Mouse (Mus musculus) cerebellum, postnatal 14 days (tissue): ENCODE data around the gene Pi4k2a.

Experiments used
- DNase-seq, 2 experiments: peaks; one replicate each; pipeline ENCODE4 v3.0.0; 2021; ENCODE audit warnings: mixed read lengths in 2 of 2

Gene Pi4k2a

DNA sequence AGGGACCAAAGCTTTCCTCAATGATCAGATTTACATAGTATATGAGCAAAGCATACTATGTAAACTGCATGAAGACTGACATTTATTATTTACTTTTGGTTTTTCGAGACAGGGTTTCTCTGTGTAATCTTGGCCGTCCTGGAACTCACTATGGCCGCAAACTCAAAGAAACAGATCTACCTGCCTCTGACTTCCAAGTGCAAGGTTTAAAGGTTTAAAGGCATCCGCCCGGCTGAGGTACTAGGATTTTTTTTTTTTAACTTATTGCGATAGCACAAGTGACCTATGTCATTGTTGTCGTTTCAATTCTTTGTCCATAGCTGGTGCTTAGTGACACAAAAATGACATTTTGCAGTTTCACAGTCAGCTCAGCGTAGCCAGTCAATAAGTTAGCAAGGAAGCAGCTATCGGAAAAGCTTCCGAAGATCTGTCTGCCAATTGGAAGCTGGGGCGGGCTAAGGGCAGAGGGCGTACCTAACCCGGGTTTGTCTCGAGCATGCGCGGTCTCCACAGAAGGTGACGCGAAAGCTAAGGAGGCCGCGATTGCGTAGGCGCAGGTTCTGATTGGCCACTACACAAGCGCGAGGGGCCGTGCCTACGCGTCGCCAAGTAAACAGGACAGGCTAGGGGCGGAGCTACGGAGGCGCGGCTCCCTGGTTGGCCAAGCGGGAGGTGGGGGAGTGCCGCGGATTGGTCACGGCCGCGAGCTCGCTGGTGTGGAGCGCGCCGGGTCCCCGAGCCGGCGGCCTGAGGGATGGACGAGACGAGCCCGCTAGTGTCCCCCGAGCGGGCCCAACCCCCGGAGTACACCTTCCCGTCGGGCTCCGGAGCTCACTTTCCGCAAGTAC lies at the start of gene Pi4k2a:
Gene Pi4k2a, plus strand, starts transcription at position 723 of the 848 bp plus-strand sequence.
- peak; percentile 98 for DNase-seq

- no peak for DNase-seq
Measured at GRCm38 (mm10) chr19:42043988-42044387, 46.3 kb upstream of the Pi4k2a start.

- DNase-seq = peak; percentile 70 to 83
Measured at GRCm38 (mm10) chr19:42045269-42046102, 44.8 kb upstream of the Pi4k2a start, which contains the start of gene Hoga1. Gene Hoga1 (plus strand): TSS chr19:42045610.

DNA sequence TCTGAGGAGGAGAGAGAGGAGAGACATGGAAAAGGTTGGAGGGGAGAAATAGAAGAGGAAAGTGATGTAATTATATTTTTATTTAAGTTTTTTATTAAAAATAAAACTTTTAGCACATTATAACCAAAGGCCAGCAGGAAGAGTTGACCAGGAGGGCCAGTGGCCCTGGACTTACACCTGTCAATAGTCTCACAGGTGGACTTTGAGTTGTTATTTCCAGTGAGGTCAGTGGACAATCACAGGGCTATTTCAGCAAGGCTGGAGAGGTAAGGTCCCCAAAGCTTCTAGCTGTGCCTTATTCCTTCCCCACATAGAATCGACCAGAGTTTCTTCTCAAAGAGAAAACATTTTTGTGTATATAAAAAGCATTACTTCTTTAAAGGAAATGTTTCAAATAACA lies 40.0 kb upstream of the Pi4k2a start:
- no peak for DNase-seq

DNA sequence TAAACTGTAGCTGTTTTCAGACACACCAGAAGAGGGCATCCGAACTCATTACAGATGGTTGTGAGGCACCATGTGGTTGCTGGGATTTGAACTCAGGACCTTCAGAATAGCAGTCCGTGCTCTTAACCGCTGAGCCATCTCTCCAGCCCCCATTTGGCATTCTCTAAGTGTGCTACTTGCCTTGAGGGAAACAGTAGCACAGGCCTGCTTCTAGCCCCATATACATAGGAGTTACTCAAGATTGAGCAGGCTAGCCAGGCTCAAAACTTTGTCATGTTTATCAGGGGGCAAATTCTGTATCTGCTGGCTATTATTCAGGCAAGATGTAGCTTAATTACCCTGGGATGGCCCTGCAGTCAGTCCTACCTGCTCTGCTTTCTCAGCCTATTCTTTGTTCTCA lies 38.9 kb upstream of the Pi4k2a start:
- no peak for DNase-seq

- DNase-seq = no peak
Measured at GRCm38 (mm10) chr19:42051948-42052347, 38.3 kb upstream of the Pi4k2a start, which contains the start of gene 4933411K16Rik. Gene 4933411K16Rik (plus strand): TSS chr19:42052248.

DNA sequence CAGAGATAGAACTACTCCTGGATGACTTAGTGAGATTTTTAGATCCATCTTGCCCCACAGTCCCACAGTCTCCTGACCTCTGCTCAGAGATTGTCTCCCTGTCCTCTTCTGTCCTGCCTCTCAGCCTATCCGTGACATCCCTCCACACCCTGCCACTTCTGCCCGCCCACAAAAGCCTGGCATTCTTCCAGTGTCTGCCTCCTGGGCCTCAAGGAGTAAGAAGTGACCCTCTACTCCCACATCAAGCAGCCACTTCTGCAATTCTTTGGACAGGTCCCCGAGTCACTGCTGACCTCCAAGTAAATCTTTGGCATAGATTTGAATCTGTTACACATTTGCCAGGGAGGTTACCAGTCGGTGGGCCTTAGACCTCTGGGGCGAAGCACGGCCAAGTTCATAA lies 36.0 kb upstream of the Pi4k2a start:
- DNase-seq = no peak

- DNase-seq = no peak
Measured at GRCm38 (mm10) chr19:42055881-42056280, 34.4 kb upstream of the Pi4k2a start.

- no peak for DNase-seq
Measured at GRCm38 (mm10) chr19:42056719-42057409, 33.4 kb upstream of the Pi4k2a start.

DNA sequence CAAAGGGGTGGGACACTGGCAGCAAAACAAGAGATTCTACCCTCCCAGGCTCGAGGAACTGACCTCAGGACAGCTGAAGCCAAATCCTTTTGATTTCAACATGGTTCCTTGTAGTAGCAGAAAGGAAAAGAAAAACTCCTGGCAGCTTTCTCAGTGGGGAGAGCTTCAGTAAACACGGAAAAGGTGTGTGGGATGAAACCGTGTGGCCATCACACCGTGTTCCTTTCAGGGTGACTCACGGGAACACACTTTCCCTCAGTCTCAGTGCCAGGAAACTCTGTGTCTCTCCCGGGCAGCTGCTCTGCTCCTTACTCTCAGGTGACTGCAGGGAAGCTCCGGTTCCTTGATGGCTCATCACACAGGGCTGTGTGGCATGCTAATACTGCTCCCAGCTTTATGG lies 31.8 kb upstream of the Pi4k2a start:
- no peak for DNase-seq

DNA sequence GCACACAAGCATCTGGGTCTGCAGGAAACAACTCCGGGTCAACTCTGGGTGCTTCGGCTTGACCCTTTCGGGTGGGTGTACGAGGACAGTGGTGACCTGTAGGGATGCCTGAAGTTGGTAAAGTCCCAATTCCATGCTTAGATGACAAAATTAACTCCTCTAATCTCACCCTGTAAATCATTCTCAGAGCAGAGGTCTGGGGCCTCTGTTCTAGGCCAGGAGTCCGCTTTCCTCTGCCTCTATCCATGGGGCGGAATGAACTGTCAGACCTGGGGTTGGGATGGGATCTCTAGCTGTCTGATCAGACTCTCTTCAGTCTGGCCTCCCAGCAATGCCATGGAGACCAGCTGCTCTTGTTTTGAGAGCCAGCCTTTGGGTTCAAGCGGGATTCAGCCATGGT lies 28.8 kb upstream of the Pi4k2a start:
- DNase-seq = no peak

DNA sequence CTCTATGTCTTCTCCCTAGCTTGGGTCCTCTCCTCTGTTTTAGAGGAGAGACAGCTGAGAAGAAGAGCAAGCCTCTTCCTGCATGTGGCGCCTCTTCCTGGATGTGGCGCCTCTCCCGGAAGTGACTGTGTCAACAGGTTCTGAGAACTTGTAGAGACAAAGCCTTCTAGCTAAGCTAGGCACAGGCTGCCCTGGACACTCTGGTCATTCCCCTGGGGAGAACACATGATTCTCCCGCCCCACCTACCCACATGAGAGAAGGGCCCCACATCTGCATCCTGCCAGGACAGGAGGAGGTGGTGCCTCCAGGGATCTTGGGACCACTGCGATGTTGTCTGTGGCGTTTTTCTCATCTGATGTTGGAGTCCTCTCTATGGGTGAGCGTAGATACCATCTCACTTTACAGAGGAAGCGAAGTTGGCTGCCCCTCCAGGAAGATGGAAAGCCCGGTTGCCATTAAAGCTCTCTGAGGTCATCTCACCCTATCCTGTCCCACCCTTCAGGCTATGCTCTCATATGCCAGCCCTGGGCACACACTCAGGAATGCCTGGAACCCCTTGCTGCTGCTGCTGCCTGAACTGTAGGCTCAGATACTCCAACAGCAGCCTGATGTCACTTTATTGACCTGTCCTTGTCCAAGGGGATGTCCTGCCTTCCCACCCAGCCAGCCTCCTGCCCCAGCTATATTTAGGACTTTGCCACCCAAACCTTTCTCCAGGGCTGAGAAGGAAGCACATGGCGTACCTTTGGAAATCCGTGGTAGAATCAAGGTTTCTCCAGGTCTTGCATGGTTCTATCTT lies 21.6 kb upstream of the Pi4k2a start:
- DNase-seq = no peak

GRCm38 (mm10) chr19:42069241-42069525 lies 21.1 kb upstream of the Pi4k2a start:
- peak; percentile 54 to 59 for DNase-seq

- no peak for DNase-seq
Measured at GRCm38 (mm10) chr19:42071221-42071620, 19.0 kb upstream of the Pi4k2a start.

DNA sequence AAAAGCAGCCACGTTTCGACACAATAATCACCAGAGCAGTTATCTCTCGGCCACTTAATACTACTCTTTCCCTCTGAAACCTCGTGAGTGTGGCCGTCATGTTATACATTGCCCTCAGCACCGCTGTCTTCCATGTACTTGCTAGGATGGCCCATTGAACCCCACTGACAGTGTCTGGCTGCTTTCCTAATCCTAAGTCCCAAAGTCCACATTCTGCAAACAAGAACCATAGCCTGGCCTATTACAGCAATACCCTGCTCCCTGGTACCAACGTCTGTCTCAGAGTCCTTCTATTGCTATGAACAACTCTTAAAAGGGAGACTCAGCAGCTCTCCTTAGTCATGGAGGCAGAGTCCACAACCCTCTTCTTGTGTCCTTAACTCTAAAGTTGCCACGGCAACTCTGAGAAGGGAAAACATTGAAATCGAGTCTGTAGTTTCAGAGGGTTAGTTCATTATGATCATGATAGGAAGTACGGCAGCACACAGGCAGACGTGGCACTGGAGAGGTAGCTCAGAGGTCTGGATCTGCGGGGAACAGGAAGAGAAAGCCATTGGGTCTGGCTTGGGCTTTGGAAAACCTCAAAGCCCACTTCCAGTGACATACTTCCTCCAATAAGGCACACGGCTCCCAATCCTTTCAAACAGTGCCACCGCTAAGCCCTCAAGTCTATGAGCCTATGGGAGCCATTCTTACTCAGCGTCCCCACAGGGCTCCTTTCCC lies 18.2 kb upstream of the Pi4k2a start:
- DNase-seq = no peak

DNA sequence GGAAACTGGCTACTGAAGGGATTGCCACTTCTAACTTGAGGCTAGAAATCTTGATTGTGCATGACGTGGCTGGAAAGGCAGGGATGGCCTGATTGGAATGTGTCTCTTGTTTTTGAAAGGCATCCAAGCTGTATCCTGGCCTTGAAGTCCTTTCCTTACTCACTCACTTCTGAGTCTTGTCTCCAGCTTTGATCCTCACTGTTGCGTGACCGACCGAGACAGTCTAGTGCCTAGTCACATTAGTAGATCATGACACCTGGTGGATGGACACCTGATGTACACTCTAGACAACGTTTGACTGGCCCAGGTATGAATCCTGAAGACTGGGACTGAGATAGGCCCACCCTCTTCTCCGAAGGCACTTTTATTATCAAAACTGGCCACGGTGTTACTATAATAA lies 17.5 kb upstream of the Pi4k2a start:
- DNase-seq = peak; percentile 36 to 43

DNA sequence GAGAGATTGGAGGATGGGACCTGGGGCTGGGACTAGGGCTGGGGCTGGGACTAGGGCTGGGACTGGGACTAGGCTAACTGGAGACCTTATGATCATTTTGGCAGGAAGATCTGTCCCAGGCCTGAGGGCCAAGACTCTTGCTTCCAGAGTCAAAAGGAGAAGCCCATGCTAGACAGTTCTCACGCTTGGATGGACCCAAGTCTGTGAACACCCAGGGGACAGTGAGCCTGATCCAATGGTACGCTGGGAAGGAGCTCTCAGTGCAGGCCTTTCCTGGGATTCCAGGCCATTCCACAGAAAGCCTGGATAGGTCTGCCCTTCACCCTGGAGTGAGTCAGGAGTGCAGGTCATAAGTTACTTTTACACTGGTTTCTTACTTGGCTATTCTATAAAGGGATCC lies 15.2 kb upstream of the Pi4k2a start:
- no peak for DNase-seq

DNA sequence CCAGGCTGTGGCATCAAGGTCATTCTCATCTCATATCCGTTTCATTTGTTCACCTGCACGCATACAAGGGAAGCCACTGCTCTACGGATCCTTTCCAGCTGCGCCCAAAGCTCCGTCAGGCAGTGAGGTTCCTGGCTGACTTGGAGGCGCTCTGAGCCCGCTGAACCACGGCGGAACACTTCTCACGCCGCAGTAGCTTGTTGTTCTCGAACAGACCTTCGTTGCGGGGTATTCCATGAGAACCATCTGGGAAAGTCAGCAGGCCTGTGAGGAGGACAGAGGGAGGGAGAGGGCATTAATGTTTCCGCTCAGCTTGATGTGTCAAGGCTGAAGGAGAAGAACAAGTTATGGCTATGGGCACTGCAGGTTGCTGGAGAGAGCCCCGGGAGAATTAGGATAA lies 14.3 kb upstream of the Pi4k2a start:
- DNase-seq = no peak

GRCm38 (mm10) chr19:42078566-42078965 lies 11.7 kb upstream of the Pi4k2a start:
- no peak for DNase-seq

GRCm38 (mm10) chr19:42079006-42079405 lies 11.3 kb upstream of the Pi4k2a start:
- no peak for DNase-seq

GRCm38 (mm10) chr19:42079950-42080349 lies 10.3 kb upstream of the Pi4k2a start:
- DNase-seq = no peak

DNA sequence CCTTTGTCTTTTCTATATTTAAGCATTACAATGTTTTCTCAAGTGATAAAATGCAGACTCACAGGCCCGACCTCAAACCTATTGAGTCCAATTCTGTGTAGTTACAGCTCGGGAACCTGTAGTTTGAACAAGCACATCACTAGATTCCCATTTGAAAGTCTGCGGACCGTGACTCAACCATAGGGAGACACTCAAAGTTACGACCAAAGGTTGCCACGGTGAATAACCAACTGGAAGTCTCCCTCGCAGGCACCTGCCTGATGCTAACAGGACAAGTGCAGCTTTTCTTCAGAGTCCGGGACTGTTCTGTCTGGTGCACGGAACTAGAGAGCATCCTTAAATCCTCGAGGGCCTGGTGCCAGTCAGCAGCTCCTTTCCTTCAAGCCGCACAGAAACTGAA lies 9.8 kb upstream of the Pi4k2a start:
- no peak for DNase-seq
